Mouse (Mus musculus) embryonic fibroblast, embryonic 13.5 days (primary cell): ENCODE measurements around the gene Kbtbd4. TPM values are rescaled to one million over a fixed set of nuclear protein-coding genes. Genes with fewer than 3 reads are reported as not detected.

Experiments
- H3K27ac ChIP-seq: 2 replicates; pipeline ENCODE4 v1.5.1; 2012; ENCODE audit warnings: low read length, control low read depth, inconsistent platforms; ENCODE audit not compliant: insufficient read depth
- H3K4me1 ChIP-seq: 2 replicates; pipeline ENCODE4 v1.6.1; 2011; ENCODE audit warnings: low read length; ENCODE audit not compliant: control insufficient read depth, insufficient read depth
- H3K4me3 ChIP-seq: 2 replicates; pipeline ENCODE4 v1.5.1; 2011; ENCODE audit warnings: mild to moderate bottlenecking, control low read depth, low read length; ENCODE audit not compliant: insufficient read depth
- CTCF ChIP-seq: IDR thresholded peaks from 2 replicates; pipeline ENCODE4 v1.5.1; 2011; ENCODE audit warnings: mild to moderate bottlenecking, control low read depth, low read length, moderate library complexity, borderline replicate concordance; ENCODE audit not compliant: insufficient read depth
- POLR2A ChIP-seq: IDR thresholded peaks from 2 replicates; pipeline ENCODE4 v1.6.1; 2011; ENCODE audit warnings: low read depth, mild to moderate bottlenecking, control low read depth, low read length, moderate library complexity
- polyA plus RNA-seq: library from polyadenylated mRNA; stranded (reverse); fragments of >200 nt; gene quantifications from 2 replicates; pipeline ENCODE4 v1.2.4, GENCODE M21; 2011; ENCODE audit warnings: low read depth; ENCODE audit not compliant: missing spikeins, insufficient read length

The Kbtbd4 gene
- polyA plus RNA-seq, 1 experiment, result 21.9 TPM

DNA sequence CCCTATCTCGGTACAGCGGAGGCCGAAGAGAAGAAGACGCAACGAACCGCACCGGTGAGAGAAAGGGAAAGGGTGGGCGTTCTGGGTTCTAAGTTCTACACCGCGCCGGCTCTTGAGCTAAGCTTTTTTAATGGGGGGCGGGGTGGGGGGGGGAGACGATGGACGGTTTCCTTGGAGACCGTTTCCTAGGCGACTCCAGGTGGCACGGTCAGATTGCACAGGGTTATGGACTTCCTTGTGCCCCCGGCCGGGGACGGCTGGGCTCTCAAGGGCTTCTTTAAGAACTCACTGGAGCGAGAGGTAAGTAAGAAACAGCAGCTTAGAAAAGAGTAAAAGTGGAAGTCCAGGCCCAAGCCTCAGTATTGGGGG, 300 bp downstream of the Kbtbd4 start:
- Histone ChIP-seq H3K4me1 (peaks cover 3% of the 10 kb centered on the region; the same call in 1 of the 2 replicates), H3K27ac (no peak overlapping the region)
- TF ChIP-seq POLR2A (no peak), CTCF (no peak)

GRCm38 (mm10) chr2:90906721-90907120, 2.2 kb downstream of the Kbtbd4 start:
- no peak for TF ChIP-seq POLR2A
- TF ChIP-seq CTCF, result no peak
- Histone ChIP-seq H3K27ac (no peak overlapping the region), H3K4me3 (no peak overlapping the region), H3K4me1 (peaks cover 3% of the 10 kb centered on the region; the same call in 1 of the 2 replicates)

More for the DNA sequence above, 300 bp downstream of the Kbtbd4 start:
- H3K4me3 ChIP-seq, result peak overlapping the region; percentile 93

- TF ChIP-seq CTCF (no peak), POLR2A (no peak)
- Histone ChIP-seq H3K4me3 (no peak overlapping the region), H3K27ac (no peak overlapping the region), H3K4me1 (peaks cover 7% of the 10 kb centered on the region)
Measured at GRCm38 (mm10) chr2:90910861-90911260, 6.3 kb downstream of the Kbtbd4 start.

- H3K4me1 ChIP-seq, result peaks cover 8% of the 10 kb centered on the region
- no peak for TF ChIP-seq POLR2A
- no peak overlapping the region for H3K27ac ChIP-seq
- no peak overlapping the region for H3K4me3 ChIP-seq
Measured at GRCm38 (mm10) chr2:90911668-90912067, 7.1 kb downstream of the Kbtbd4 start.

GRCm38 (mm10) chr2:90913671-90914070, 9.1 kb downstream of the Kbtbd4 start:
- Histone ChIP-seq H3K27ac (no peak overlapping the region), H3K4me3 (no peak overlapping the region), H3K4me1 (peaks cover 12% of the 10 kb centered on the region)
- TF ChIP-seq POLR2A (no peak), CTCF (no peak)

DNA sequence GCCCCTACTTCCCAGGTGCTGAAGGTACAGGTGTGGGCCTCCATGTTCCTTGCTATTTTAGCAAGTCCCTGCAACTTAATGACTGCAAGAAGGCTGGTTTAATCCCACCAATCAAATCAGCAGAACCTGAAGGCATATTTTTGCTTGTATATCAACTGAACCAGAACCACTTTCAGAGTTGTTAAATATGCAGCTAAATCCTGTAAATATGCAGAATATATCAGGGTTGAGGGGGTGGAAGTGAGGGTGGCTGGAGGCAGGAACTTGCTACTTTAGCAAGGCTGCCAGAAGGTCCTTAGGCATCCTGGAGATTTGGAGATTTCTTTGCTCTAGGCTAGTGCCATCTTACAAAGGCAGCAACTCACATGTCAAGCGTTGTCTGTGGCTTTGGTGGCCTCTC, 11.0 kb downstream of the Kbtbd4 start:
- peaks cover 12% of the 10 kb centered on the region for H3K4me1 ChIP-seq
- no peak overlapping the region for H3K27ac ChIP-seq
- H3K4me3 ChIP-seq, result peak overlapping the region; percentile 83; the same call in 1 of the 2 replicates
- TF ChIP-seq CTCF (no peak), POLR2A (no peak)

- TF ChIP-seq POLR2A (peak; percentile 43; the same call in 1 of the 2 replicates), CTCF (no peak)
- peaks cover 12% of the 10 kb centered on the region for H3K4me1 ChIP-seq
- peak overlapping the region; percentile 67 for H3K27ac ChIP-seq
- H3K4me3 ChIP-seq, result peak overlapping the region; percentile 83
Measured at GRCm38 (mm10) chr2:90916560-90917232, 12.2 kb downstream of the Kbtbd4 start.

DNA sequence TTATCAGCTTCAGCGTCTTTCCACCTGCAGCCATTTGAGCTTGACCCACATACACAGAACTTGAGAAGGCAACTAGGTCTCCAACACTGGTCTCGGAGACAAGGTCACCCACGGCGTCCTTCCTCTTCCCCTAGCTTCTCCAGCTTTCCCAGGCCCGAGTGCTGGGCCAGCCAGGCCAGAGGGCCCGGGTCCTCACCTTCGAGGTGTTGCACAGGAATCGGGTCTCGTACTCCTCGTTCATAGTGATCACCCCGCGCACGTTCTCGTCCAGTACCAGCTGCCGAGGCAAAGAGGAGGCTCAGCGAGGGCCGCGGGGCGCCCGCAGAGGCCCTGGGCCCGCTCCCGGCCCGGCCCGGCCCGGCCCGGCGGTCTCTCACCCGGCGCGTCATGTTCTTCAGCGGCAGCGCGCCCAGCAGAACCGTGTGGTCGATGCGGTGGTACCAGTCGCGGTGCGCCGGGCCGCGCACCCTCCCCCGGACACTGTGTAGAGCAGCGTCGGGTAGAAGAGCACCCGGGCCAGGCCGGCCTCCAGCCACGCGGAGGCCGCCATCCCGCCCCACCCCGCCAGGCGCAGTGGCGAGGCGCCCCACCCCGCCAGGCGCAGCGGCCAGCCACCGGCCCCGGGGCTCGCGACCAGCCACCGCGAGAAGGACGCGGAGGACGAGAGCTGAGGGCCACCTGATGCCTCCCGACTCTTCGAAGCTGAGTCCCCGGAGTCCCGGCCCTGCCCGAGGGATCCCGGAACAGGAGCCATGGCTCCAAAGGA, 12.9 kb downstream of the Kbtbd4 start:
- peaks cover 12% of the 10 kb centered on the region for H3K4me1 ChIP-seq
- peak overlapping the region; percentile 83 for H3K4me3 ChIP-seq
- peak overlapping the region; percentile 67 for H3K27ac ChIP-seq
- TF ChIP-seq POLR2A (peak; percentile 61; the same call in 1 of the 2 replicates), CTCF (no peak)

DNA sequence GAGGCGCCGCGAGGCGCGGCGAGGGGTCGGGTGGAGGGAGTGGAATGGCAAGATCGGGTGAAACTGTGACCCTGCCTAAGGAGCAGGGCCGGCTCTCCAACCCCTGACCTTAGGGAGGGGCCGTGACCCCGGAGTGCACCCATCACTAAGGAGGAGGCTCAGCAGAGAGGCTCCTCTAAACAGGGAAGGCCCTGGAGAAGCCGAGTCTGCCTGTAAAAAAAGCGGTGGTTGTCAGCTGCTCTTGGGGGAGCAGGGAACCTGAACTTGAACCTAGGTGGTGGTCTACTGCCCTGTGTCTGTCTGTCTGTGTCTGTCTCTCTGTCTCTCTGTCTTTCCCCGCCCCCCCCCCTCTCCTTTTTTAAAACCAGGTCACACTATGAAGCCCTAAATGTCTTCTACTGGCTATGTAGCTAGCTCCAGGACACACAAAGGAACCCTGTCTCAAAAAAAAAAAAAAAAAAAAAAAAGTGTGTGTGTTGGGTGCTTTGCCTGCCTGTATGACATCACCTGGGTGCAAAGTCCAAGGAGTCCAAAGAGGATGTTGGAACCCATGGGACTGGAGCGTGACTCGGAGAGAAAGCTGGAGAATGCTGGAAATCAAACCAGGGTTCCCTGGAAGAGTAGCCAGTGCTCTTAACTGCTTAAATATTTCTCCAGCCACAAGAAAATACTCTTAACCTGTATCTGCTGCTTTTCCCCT, 13.6 kb downstream of the Kbtbd4 start:
- Histone ChIP-seq H3K4me1 (peaks cover 12% of the 10 kb centered on the region), H3K4me3 (peak overlapping the region; percentile 83), H3K27ac (peak overlapping the region; percentile 67)
- TF ChIP-seq POLR2A (no peak; the same call in 1 of the 2 replicates), CTCF (no peak)

DNA sequence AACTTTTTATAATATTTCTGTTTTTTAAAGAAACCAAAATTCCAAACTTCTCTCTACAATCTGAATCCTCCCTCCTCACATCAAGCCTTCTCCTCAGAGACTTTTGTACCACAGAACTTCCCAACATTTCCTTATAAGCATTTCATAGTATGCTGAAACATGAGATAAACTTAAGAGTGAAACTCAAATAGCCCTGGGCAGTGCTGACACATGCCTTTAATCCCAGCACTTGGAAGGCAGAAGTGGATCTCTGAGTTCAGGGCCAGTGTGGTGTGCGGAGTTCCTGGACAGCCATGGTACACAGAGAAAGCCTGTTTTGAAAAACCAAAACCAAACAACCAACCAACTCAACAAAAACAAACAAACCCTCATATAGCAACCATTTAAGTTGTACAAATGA, 16.6 kb downstream of the Kbtbd4 start:
- peak overlapping the region; percentile 63 for H3K27ac ChIP-seq
- H3K4me1 ChIP-seq, result peaks cover 8% of the 10 kb centered on the region
- H3K4me3 ChIP-seq, result no peak overlapping the region
- TF ChIP-seq CTCF (no peak), POLR2A (0 out of 2 replicates have a peak, but pooled peaks have one; percentile 4)

DNA sequence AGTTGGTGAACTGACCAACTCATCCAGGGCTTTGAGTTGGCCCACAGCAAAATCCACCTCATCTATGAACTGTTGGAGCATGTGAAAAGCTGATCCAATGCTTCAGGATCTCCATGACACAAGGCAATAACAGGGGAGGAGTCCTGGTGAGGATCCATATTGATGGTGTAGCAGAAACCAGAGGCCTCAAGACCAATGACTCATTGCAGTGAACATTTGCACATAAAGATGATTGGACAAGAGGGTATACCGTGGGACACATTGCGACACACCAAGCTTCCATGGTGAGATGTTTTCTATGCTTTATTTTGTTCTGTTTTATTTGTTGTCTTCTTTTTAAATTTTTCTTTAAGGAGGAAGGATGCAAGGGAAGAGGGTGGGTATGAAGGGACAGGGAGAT, 18.1 kb downstream of the Kbtbd4 start:
- Histone ChIP-seq H3K4me3 (no peak overlapping the region), H3K27ac (no peak overlapping the region), H3K4me1 (peaks cover 8% of the 10 kb centered on the region)
- no peak for TF ChIP-seq CTCF
- TF ChIP-seq POLR2A, result no peak
